Mouse (Mus musculus) embryo, embryonic 10.5 days (tissue): ENCODE measurements around the gene Ankrd40.

ENCODE experiments used
- DNase-seq: peaks from one replicate; pipeline ENCODE4 v3.0.0-alpha.2; 2015; ENCODE audit warnings: low spot score

Gene Ankrd40

DNA sequence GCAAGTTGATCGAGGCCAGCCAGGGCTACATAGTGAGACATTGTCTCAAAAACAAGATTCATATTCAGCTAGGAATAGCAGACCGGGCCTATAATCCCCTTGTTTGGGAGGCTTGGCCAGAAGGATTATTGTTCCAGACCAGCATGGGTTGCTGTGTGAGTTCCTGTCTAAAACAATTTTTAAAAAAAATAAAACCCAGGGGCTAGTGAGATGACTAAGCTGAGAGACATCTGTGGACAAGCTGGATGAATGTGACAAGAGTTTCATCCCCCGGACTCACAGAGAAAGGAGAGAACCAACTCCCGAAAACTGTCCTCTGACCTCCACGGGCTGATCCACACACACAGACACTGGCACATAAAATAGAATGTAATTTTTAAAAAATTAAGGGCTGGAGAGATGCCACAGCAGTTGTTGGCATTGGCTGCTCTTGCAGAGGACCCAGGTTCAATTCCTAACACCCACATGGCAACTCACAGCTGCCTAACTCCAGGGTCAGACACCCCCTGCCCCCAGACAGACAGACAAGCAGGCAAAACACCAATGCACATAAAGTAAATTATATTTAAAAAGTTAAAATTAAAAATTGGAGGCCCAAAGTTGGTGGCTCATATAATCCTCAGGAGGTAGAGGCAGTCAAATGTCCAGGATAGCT is 4.4 kb upstream of the Ankrd40 start:
- no peak for DNase-seq

DNA sequence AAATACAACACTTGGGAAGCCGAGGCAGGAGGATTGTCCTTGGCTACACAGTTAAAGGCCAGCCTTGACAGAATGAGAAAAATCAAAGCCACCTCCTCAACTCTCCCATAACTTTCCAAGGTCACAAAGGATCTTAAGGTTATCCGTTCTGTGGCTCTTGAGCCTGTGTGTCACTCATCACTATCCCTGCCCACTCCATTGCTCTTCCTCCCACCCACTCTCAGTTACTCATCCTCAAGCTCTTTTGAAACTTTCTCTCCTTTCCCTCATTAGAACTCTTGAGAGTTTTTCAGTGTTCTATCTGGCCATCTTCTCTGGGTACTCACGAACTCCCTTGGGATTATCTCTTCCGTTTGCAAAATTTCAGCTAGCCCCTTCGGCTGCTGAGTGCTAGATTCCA is 3.2 kb upstream of the Ankrd40 start:
- no peak for DNase-seq

DNA sequence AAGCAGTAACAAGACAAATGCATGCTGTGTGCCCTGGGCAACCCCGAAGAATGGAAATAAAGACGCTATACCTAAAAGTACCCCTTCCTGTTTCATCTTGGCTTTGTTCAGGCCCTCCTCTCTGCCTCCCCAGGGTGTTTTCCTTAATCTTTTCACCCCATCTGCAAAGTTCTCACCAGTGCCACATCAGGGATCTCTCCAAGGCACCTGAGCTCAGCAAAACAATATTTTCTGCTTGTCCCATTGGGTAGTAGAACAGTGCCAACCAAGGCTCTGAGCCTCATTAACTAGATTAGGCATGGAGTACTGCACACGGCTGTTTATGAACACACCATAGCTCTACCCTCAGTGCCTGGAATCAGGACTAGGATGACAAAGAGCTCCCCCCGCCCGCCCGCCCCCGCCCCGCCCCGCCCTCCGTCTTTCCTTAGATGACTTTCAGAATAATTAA is 815 bp upstream of the Ankrd40 start:
- DNase-seq = peak; percentile 74

DNA sequence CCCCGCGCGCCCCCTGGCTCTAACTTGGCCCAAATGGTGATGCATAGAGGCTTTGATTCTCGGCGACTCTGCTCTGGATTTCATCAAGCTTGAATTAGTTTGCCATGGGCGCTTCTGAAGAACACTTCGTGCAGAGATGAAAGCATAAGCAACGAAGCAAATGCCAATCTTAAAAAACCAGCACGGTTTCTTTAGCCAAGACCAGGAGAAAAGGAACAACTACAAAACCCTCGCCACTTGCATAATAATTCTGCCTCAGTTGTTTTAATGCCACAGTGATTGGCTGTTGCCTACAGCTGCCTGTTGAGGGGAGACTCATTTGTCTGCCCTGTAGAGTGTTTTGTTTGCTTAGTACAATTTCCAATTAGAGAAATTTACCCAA is 834 bp downstream of the Ankrd40 start:
- DNase-seq = peak; percentile 64

DNA sequence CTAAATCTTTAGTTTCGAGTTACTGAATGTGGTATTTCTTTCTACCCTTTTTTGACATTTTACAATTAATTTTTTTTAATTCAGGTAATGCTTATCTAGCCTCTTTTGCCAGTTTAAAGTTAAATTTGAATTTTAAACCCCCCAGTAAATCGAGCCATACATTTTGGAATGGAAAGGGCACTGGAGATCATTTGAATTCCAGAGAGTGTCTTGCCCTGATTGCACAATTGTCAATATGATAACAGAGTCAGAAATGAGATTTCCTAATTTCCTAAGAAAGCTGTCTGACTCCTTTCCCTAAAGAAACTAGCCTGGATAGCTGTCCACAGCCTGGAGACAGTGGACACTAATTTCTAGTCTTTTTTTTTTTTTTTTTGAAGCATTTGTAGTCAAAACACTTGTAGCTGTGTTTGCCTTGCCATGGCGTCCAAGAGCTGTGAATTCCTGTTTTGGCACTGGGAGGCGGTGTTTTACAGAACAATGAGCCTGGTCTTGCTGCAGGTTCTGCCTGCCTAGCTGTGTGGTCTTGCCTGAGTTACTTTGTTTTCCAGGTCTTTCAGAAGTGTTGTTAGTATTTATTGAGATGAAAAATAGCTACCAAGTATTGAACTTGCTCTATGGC is 1.6 kb downstream of the Ankrd40 start:
- peak; percentile 72 for DNase-seq

DNA sequence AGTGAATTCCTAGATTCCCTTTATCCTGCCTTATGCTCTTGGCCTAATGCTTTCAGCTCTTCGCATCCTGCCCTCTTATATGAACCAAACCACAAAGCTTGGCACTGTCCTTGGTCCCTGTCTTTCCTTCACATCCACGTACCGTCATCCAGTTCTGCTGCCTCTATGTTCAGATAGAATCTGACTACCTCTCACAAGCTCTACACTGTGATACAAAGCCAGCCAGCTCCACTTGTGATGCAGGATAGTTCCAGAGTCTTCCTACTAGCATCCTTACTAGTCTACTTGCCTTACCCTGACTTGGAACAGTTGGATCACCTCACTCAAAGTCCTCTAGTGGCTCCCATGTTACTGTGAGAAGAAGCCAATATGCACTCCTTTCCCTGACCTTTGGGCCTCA is 2.4 kb downstream of the Ankrd40 start:
- DNase-seq = no peak

DNA sequence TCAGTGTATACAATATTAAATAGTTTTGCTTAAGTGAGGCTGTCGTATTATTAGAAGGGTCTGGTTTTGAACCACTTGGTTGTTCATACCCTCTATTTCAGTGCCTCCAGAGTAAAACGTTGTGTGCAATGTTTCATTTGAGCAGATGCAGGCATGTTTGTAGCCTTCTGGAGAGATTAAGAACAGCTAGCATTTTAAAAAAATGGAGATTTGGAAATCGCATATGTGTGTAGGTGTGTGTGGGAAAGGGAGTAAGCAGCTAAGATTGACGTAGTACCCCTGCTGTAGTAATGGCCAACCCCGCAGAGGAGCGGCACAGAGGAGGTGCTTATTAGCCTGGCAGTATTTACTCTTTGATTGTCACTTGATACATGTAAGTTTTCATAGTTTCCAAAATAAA is 4.9 kb downstream of the Ankrd40 start:
- no peak for DNase-seq

DNA sequence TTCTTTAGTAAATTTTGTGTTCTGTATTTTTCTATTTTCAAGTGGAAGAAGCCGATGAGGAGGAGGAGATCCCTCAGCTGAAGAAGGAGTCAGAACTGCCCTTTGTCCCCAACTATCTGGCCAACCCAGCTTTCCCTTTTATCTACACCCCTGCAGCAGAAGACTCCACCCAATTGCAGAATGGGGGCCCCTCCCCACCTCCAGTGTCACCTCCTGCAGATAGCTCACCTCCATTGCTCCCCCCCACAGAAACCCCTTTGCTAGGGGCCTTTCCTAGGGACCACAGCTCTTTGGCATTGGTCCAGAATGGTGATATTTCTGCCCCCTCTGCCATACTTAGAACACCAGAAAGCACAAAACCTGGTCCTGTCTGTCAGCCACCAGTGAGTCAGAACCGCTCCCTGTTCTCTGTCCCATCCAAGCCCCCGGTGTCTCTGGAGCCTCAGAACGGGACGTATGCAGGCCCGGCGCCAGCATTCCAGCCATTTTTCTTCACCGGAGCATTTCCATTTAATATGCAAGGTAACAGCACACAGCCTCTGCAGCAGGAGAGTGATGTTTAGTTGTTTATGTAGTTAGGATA is 6.7 kb downstream of the Ankrd40 start:
- DNase-seq = no peak

DNA sequence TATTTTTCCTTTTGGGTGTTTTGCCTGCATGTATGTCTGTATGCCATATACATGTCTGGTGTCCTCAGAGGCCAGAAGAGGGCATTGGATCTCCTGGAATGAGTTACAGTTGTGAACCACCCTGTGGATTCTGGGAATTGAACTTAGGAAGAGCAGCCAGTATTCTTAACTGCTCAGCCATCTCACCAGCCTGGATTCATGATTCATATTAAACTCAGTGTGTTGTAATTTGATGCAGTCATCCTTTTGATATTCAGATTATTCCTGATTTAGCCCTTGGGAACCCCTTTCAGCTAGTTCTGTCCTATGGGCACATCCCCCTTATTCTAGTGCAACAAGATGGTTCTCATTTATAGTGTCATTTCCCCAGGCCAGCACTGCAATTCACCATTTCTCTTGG is 8.8 kb downstream of the Ankrd40 start:
- no peak for DNase-seq

DNA sequence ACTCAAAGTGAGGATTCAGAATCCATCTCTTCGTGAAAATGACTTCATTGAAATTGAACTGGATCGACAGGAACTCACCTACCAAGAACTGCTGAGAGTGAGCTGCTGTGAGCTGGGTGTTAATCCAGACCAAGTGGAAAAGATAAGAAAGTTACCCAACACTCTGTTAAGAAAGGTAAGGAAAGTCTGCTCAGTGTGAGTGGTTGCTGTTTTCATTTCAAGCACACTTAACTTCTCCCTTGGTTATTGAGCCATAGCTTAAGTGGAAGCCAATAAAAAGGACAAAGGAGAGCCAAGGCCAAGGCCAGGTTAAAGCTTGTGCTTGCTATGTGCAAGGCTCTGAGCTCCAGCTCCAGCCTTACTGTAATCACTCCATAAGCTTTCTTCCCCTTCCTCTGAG is 10.5 kb downstream of the Ankrd40 start:
- DNase-seq = no peak

DNA sequence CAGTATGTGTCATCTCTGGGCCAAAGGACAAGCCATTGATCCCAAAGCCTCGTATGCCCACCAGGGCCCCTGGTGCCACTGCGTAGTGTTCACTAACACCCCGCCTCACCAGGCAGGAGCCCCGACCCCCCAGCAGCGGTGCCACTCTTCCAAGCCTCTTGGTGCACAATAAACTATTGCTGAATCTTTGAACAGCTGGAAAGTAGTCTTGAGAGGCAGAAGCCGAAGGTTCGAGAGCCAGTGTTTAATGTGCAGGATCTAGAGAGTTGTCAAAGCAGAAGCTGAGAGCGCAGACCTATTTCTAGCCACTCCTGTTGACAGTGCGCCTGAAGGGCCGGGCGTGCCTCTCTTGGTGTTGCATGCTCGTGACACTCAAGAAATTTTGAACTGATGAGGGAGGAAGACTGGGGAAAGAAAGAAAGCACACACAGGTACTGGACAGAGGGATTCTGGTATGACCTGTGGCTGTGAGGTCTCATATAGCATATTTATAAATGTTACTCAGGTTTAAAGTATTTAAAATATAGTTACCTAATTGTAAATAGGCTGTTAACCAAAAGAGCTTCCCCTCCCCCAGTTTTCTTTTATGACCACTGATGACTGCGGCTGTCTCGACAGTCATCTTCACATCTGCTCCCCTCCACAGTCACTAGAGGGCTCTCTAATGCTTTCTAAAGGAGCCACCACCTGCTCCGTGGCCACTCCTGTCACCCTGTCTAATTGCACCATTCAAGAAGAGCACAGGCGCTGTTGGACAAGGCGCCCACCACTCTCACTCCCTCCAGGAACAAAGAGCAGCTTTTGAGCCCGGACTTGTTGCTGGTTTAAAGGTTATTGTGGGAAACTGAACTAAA is 12.2 kb downstream of the Ankrd40 start:
- peak; percentile 89 for DNase-seq

DNA sequence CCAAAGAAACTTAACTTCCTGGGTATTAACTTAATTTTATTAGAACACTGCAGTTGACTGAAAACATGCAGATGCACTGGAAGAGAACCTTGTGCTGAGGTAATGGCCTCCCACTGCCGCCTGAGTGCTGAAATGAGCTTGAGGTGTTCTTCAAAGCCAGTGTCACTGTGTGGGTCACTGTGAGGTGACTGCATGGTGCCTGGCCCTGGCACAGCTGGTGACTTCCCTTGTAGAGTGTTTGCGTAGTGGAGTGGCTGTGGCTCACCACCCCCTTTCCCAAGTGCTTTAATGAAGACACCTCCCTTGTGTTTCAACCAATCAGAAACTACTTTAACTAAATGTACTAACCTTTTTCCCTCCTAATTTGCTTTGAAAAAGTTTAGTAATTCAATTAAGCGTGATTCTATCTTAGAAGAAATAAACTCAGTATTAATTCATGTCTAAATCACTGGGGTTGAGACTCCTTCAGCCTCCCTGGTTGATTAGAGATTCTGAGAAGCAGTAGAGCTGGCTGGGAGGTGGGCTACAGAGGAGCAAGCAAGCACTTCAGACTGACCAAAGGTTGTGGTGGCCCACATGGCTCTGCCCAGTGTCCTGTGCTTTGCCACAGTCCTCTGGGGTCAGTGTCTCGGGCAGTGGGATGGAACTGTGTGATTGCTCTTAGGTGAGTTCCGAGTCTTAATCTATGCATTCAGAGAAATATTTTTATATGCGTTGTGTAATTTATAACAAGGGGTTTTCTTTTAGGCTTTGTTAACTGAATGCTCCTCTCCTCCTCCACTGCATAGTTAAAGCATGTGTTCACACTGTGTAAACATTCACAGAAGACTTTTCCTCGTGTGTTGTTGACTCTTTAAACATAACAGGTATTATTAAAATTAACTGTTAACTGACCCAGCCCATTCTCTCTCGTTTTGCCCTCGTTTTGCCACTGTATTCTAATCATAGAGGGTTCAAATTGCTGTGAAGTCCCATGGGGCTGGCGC is 13.4 kb downstream of the Ankrd40 start:
- DNase-seq = no peak

DNA sequence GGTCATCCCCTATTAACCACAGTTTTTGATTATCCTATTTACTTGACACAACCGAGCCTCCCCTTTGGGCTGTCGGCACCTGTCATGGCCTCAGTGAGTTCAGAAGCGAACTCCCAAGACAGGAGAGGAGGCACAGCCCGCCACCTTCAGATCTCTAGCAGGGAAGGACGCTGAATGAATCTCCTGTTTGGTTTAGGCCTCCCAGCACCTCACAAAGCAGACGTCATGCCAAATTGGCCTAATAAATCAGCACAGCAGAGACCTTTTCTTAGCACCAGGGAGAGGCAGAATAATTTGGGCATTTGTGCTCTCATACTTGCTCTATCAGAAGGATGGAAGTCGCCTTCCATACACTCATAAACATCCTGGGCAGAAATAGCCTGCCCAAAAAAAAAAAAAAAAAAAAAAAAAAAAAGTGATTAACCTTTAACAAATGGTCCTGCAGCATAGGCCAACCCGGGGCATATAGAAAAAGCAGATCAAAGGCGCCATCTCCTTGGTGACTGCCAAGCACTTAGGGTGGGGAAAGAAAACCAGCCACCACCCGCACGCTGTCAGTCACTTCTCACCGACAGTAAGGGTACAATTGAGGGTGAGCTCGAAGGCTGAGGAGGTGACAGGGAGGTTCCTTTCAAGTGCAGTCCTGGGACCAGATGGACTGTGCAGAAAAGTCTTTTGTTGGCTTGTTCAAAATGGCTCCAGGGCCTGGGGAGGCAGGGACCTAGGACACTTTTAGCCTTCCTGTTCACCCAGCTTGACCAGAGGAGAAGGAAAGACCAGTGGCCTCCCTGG is 14.5 kb downstream of the Ankrd40 start:
- peak; percentile 55 for DNase-seq

DNA sequence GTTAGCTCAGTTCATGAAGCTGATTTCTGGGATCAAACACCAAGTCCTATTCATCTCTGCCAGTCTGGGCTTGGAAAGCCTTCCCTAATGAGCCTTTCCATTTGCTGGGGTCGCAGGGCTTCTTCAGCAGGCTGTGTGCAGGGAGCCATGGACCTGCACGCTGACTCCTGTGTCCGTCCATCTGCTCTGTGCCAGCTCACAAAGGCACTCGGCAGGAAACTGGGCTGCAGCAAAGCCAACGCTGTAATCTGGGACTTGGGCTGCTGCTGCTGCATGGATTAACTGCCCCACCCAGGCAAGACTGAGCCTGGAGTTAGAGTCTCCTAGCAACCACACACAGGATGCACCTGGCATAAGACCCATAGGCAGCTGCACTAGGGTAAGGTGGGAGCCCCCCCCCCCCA is 16.2 kb downstream of the Ankrd40 start:
- DNase-seq = no peak

DNA sequence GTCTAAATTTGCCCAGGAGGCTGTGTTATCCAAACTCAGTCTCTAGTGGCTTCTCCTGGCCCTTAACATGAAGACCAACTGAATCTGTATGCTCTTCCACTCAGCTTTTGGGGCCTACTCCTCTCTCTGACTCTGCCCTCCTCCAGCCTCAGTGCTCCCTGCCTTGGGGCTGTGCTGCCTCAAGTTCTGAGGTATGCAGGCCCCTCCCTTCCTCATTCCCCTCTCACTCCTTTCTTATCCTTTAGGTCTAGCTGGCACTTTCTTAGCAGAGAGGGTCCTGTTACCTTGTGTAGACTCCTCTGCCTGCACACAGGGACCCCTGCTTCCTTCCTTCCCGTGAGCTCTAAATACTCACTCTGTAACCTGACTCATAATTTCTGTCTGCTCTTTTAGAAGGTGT is 16.7 kb downstream of the Ankrd40 start:
- no peak for DNase-seq

DNA sequence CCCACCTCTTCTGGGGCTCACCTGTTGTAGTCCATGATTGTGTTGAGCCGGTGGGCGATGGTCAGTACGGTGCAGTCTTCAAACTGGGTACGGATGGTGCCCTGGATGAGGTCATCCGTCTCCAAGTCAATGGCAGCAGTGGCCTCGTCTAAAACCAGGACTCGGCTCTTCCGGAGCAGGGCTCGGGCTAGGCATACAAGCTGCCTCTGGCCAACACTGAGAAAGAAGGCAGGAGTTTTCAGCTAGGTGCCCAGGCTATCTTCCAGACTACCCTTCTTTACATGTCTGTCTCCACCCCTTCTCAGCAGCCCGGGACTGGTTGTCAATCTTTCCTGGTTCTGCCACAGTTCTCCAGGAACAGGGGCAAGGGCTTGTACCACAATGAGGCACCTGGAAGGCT is 18.1 kb downstream of the Ankrd40 start:
- DNase-seq = no peak

DNA sequence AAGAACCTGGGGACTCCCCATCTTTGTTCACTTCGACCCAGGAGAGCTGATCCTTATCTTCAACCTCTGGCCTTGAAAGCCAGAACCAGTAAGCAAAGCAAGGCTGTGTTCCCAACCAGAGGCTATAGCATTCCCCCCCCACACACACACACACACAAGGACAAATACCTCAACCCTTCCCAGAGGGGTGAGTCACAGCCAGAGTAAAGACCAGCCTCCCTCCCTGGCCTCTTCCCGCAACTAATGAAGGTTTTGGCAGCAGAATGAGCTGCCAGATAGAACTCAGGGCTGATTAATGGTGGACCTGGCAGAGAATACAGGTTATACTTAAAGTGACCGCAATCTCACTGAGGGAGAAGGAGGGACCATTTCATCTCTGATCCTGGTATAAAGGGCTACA is 18.8 kb downstream of the Ankrd40 start:
- no peak for DNase-seq

DNA sequence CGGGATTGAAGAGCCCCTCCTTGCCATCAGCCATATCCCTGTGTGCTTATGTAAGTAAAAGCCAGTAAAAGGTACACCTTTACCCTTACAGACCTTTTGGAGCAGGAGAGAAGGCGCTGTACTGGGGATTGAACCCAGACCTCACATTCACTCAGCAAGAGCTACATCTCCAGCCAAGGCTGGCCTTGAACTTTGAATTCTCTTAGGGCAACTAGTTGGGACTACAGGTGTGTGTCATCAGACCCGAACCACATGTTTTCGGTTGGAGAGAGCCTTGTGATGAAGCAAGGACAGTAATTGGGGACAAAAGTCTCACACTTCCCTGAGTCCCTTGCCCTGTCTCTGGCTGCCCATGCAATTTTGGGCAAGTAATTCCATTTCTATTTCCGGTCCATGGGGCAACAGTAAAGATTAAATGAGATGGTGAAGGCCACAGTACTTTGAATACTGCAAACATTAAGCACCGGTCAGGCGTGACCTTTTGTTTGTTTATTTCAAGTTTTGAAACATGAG is 19.3 kb downstream of the Ankrd40 start:
- DNase-seq = no peak

DNA sequence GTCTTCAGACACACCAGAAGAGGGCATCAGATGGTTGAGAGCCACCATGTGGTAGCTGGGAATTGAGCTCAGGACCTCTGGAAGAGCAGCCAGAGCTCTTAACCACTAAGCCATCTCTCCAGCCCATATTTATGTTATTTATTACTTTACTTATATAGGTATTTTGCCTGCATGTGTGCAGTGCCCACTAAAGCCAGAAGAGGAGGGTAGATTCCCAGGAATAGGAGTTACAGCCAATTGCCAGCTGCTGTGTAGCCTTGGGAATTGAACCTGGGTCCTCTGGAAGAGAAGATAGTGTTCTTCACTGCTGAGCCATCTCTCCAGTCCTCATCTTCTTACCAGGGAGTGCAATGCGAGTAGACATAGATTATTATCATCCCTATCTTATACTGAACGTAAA is 22.0 kb downstream of the Ankrd40 start:
- no peak for DNase-seq

DNA sequence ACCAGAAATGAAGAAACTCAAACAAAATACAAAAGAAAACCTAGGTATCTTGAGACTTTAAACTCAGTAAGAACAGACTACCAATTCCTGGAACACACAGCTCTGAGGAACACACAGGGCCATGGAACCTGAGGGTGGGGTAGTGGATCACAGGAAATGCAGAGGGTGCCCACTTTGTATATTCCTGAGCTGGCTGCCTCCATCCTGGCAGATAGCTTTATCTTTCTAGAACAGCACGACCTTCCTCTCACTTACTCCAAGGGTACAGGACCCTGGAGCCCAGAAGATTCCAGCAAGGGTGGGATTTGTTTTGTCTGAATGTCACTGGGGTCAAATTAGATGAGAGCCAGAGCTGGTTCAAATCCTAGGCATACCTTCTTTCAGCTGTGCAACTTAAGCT is 22.5 kb downstream of the Ankrd40 start:
- no peak for DNase-seq

DNA sequence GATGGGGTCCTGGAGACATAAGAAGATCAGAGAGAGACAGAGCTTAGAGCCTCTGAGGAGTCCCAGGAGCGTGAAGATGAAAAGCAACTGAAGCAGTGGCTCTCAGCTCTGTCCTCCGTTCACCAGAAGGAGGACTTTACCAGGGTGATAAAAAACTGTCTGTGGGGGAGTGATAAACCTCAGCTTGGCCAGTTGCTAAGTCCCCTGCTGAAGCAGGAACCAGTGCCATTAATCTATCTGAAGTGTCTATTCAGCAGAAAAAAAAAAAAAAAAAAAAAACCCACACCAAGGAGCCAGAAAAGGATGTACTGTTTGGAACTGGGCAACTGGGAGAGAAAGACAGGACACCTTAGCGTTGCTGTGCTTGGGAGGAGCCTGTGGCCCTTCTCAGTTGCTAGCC is 23.3 kb downstream of the Ankrd40 start:
- no peak for DNase-seq
